Mouse (Mus musculus): ENCODE measurements around the gene Tnfrsf25. TPM values are rescaled to one million over a fixed set of nuclear protein-coding genes. Genes with fewer than 3 reads are reported as not detected.

The Tnfrsf25 gene
- polyA plus RNA-seq, 1 experiment from 2014 or later: 0.53 TPM

GRCm38 (mm10) chr4:152095937-152096910 lies 19.5 kb upstream of the Tnfrsf25 start:
- no peak overlapping the region for H3K9ac ChIP-seq (replicated peaks)

GRCm38 (mm10) chr4:152096927-152097326 lies 18.8 kb upstream of the Tnfrsf25 start:
- no peak for ATAC-seq (replicated peaks)

More at GRCm38 (mm10) chr4:152095937-152096910, 19.5 kb upstream of the Tnfrsf25 start:
- 0 out of 2 replicates have a peak, but pooled peaks have one; percentile 13 for ATAC-seq (replicated peaks)
- H3K4me3 ChIP-seq: no peak overlapping the region
- no peaks in the 10 kb centered on the region for H3K4me1 ChIP-seq
- no peaks in the 10 kb centered on the region for H3K27me3 ChIP-seq
- WGBS: 20% methylated on average over 27 of the region's 27 CpGs
- no peaks in the 10 kb centered on the region for H3K9me3 ChIP-seq
- 0 out of 2 replicates have a peak overlapping the region, but pooled peaks have one; percentile 6 for H3K27ac ChIP-seq (replicated peaks)
- no peak overlapping the region for H3K4me2 ChIP-seq (replicated peaks)
- H3K36me3 ChIP-seq: no peaks in the 10 kb centered on the region

GRCm38 (mm10) chr4:152097911-152098799 lies 17.6 kb upstream of the Tnfrsf25 start:
- H3K4me3 ChIP-seq: no peak overlapping the region
- no peaks in the 10 kb centered on the region for H3K27me3 ChIP-seq
- no peak overlapping the region for H3K27ac ChIP-seq (replicated peaks)
- no peaks in the 10 kb centered on the region for H3K4me1 ChIP-seq
- H3K9ac ChIP-seq (replicated peaks): no peak overlapping the region
- H3K36me3 ChIP-seq: no peaks in the 10 kb centered on the region
- no peak overlapping the region for H3K4me2 ChIP-seq (replicated peaks)
- no peaks in the 10 kb centered on the region for H3K9me3 ChIP-seq
- no peak for ATAC-seq (replicated peaks)
- WGBS: 28% methylated on average over 11 of the region's 11 CpGs

More at GRCm38 (mm10) chr4:152096927-152097326, 18.8 kb upstream of the Tnfrsf25 start:
- no peak overlapping the region for H3K27ac ChIP-seq (replicated peaks)
- H3K4me2 ChIP-seq (replicated peaks): no peak overlapping the region
- no peaks in the 10 kb centered on the region for H3K27me3 ChIP-seq
- WGBS: 34% methylated on average over 6 of the region's 6 CpGs
- no peak overlapping the region for H3K9ac ChIP-seq (replicated peaks)
- H3K4me3 ChIP-seq: no peak overlapping the region
- no peaks in the 10 kb centered on the region for H3K4me1 ChIP-seq
- no peaks in the 10 kb centered on the region for H3K36me3 ChIP-seq
- no peaks in the 10 kb centered on the region for H3K9me3 ChIP-seq

GRCm38 (mm10) chr4:152100541-152100940 lies 15.2 kb upstream of the Tnfrsf25 start:
- Histone ChIP-seq H3K4me1 (no peaks in the 10 kb centered on the region), H3K36me3 (peaks cover 3% of the 10 kb centered on the region; the same call in 1 of the 2 replicates), H3K27me3 (no peaks in the 10 kb centered on the region), H3K9me3 (no peaks in the 10 kb centered on the region), H3K27ac (replicated peaks) (no peak overlapping the region), H3K9ac (replicated peaks) (no peak overlapping the region), H3K4me2 (replicated peaks) (no peak overlapping the region), H3K4me3 (no peak overlapping the region)
- WGBS: 79% methylated on average over 11 of the region's 11 CpGs
- no peak for ATAC-seq (replicated peaks)

GRCm38 (mm10) chr4:152101081-152101653 lies 14.6 kb upstream of the Tnfrsf25 start:
- 84% methylated on average over 7 of the region's 7 CpGs for WGBS
- Histone ChIP-seq H3K27ac (replicated peaks) (no peak overlapping the region), H3K9me3 (no peaks in the 10 kb centered on the region), H3K9ac (replicated peaks) (no peak overlapping the region), H3K27me3 (no peaks in the 10 kb centered on the region), H3K4me1 (no peaks in the 10 kb centered on the region), H3K4me2 (replicated peaks) (no peak overlapping the region), H3K4me3 (no peak overlapping the region), H3K36me3 (peaks cover 3% of the 10 kb centered on the region; the same call in 1 of the 2 replicates)
- no peak for ATAC-seq (replicated peaks)

- Histone ChIP-seq H3K9me3 (no peaks in the 10 kb centered on the region), H3K36me3 (peaks cover 3% of the 10 kb centered on the region; the same call in 1 of the 2 replicates), H3K4me2 (replicated peaks) (no peak overlapping the region), H3K27ac (replicated peaks) (no peak overlapping the region), H3K27me3 (no peaks in the 10 kb centered on the region), H3K4me1 (no peaks in the 10 kb centered on the region), H3K9ac (replicated peaks) (no peak overlapping the region), H3K4me3 (no peak overlapping the region)
- no peak for ATAC-seq (replicated peaks)
- 89% methylated on average over 16 of the region's 16 CpGs for WGBS
Observed at GRCm38 (mm10) chr4:152101921-152102320, 13.8 kb upstream of the Tnfrsf25 start.

GRCm38 (mm10) chr4:152103025-152103424 lies 12.7 kb upstream of the Tnfrsf25 start:
- Histone ChIP-seq H3K4me2 (replicated peaks) (no peak overlapping the region), H3K9me3 (no peaks in the 10 kb centered on the region), H3K4me1 (peaks cover 8% of the 10 kb centered on the region), H3K9ac (replicated peaks) (no peak overlapping the region), H3K27me3 (no peaks in the 10 kb centered on the region), H3K4me3 (no peak overlapping the region), H3K36me3 (peaks cover 3% of the 10 kb centered on the region; the same call in 1 of the 2 replicates), H3K27ac (replicated peaks) (no peak overlapping the region)
- WGBS: 34% methylated on average over 7 of the region's 7 CpGs
- ATAC-seq (replicated peaks): no peak

GRCm38 (mm10) chr4:152106746-152107145 lies 9.0 kb upstream of the Tnfrsf25 start:
- 56% methylated on average over 9 of the region's 9 CpGs for WGBS
- no peak for ATAC-seq (replicated peaks)
- no peak overlapping the region for H3K4me3 ChIP-seq
- no peaks in the 10 kb centered on the region for H3K27me3 ChIP-seq
- H3K4me1 ChIP-seq: peaks cover 15% of the 10 kb centered on the region
- H3K27ac ChIP-seq (replicated peaks): no peak overlapping the region
- H3K36me3 ChIP-seq: peaks cover 7% of the 10 kb centered on the region; the same call in 1 of the 2 replicates
- no peak overlapping the region for H3K9ac ChIP-seq (replicated peaks)
- H3K4me2 ChIP-seq (replicated peaks): no peak overlapping the region
- no peaks in the 10 kb centered on the region for H3K9me3 ChIP-seq

- Histone ChIP-seq H3K4me1 (peaks cover 15% of the 10 kb centered on the region), H3K4me2 (replicated peaks) (peak overlapping the region; percentile 54), H3K27ac (replicated peaks) (0 out of 2 replicates have a peak overlapping the region, but pooled peaks have one; percentile 45), H3K4me3 (peak overlapping the region; percentile 33), H3K9me3 (no peaks in the 10 kb centered on the region), H3K36me3 (peaks cover 7% of the 10 kb centered on the region; the same call in 1 of the 2 replicates), H3K9ac (replicated peaks) (0 out of 2 replicates have a peak overlapping the region, but pooled peaks have one; percentile 1), H3K27me3 (no peaks in the 10 kb centered on the region)
- ATAC-seq (replicated peaks): peak; percentile 45
- WGBS: 2% methylated on average over 23 of the region's 24 CpGs
Observed at GRCm38 (mm10) chr4:152107493-152107892, 8.2 kb upstream of the Tnfrsf25 start.

- Histone ChIP-seq H3K27me3 (no peaks in the 10 kb centered on the region), H3K4me1 (peaks cover 15% of the 10 kb centered on the region)
- 9% methylated on average over 30 of the region's 30 CpGs for WGBS
Observed at GRCm38 (mm10) chr4:152107971-152108509, 7.7 kb upstream of the Tnfrsf25 start.

GRCm38 (mm10) chr4:152108673-152109072 lies 7.1 kb upstream of the Tnfrsf25 start:
- H3K9me3 ChIP-seq: no peaks in the 10 kb centered on the region
- WGBS: 91% methylated on average over 5 of the region's 5 CpGs
- no peaks in the 10 kb centered on the region for H3K27me3 ChIP-seq
- peak overlapping the region; percentile 33 for H3K4me3 ChIP-seq
- no peak overlapping the region for H3K27ac ChIP-seq (replicated peaks)
- no peak overlapping the region for H3K9ac ChIP-seq (replicated peaks)
- H3K4me1 ChIP-seq: peaks cover 15% of the 10 kb centered on the region
- peaks cover 7% of the 10 kb centered on the region; the same call in 1 of the 2 replicates for H3K36me3 ChIP-seq
- peak overlapping the region; percentile 54 for H3K4me2 ChIP-seq (replicated peaks)
- no peak for ATAC-seq (replicated peaks)

More at GRCm38 (mm10) chr4:152107971-152108509, 7.7 kb upstream of the Tnfrsf25 start:
- Histone ChIP-seq H3K27ac (replicated peaks) (peak overlapping the region; percentile 45; the same call in 1 of the 2 replicates), H3K4me3 (peak overlapping the region; percentile 33), H3K36me3 (peaks cover 7% of the 10 kb centered on the region; the same call in 1 of the 2 replicates), H3K4me2 (replicated peaks) (peak overlapping the region; percentile 54), H3K9me3 (no peaks in the 10 kb centered on the region), H3K9ac (replicated peaks) (0 out of 2 replicates have a peak overlapping the region, but pooled peaks have one; percentile 1)
- peak; percentile 88 for ATAC-seq (replicated peaks)
